Mouse (Mus musculus): ENCODE results near the gene Olfr1175-ps. TPM values are rescaled to one million over a fixed set of nuclear protein-coding genes. Genes with fewer than 3 reads are reported as not detected.

The Olfr1175-ps gene
- polyA plus RNA-seq (2014; fragmentation: Illumina TruSeq; extraction: RNeasy Lipid Tissue Mini Kit (QIAGEN cat#74804)) = not detected

DNA sequence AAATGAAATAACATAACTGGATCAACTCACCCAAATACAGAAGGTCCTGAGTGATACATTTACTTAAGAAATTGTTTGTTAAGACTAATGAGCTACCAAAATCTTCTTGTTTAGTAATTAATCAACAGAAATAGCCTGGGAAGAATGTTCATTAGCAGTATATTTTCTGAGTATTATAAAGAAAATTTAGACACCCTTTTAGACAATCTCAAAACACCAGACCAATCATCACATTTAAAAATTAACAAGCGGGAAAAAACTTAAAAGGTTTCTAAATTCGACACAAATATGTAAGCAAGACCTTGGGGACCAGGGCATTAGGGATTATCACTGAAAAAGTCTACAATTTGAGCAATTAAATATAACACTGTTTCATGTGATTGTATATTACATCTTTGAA lies at the start of gene Olfr1175-ps:
Olfr1175-ps (minus strand) TSS at position 101 of the 400 bp plus-strand sequence.

DNA sequence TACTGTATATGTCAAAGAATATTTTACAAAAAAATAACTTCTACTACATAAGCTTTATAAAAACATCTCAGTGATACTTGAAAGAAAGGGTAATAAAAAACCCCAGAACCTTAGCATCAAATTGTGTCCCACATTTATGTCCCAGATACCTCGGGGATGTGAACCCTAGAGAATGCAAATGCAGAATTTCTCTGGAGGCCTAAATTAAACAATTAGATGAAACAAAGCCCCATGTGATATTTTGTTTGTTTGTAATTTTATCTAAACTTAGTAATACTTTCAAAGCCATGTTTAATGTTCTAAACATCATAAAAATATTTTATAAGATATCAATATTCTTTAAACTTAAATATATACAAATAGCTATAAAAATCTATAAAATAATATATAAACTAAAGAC lies 19.4 kb upstream of the Olfr1175-ps start, which contains the start of gene Olfr1177-ps:
Olfr1177-ps (minus strand) TSS at position 101 of the 400 bp plus-strand sequence.

DNA sequence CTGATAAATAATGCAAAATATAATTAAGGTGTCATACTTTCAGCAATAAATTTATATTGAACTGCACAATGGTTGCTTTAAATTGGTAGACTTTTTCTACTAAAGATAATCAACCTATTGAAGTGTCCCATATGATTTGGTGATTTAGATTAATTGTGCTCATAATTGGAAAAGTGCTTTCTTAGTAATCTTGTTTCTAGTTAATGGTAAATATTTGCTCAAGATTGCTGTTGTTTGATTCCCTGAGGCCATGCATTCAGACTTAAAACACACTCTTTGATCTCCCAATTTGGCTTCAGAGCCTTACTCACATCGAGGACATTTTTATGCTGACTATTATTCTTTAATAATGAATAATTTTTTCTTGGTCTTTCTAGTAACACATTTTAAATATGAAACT lies 9.4 kb upstream of the Olfr1175-ps start, which contains the start of gene Olfr1176:
Olfr1176 (plus strand) TSS at position 301 of the 400 bp plus-strand sequence.

DNA sequence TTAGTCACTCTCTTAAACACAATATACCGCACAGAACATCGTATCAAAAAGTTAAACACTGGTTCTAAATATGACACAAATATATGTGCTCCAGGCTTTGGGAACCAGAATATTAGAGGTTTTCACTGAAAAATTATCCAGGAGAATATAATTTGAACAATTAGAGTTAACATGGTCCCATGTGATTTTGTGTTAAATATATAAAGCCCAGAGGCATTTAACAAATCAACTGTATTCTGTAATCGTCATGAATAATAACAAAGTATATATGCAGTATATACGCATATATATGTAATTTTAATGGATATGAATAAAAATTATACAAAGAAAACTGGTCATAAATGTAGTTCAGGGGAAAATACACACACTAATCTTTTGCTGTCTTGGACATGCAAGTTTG lies 12.0 kb downstream of the Olfr1175-ps start, which contains the start of gene Olfr1174-ps:
Olfr1174-ps (minus strand) TSS at position 101 of the 400 bp plus-strand sequence.

DNA sequence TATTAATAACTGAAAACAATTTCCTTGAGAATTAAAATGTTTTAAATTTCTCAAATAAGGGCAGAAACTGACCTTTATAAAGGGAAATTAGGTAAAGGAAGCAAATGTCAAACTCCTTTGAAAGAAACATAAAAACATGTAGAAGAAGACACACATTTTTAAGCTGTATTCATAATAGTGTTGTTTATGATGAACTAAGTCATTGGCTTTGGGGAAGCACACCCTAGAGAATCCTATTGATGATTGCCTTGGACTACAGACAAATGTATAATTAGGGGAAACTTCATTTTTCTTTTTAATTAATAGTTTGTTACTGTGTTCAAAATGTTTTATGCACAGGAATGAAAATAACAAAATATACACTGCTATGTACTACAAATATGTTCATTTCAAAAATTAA lies 47.2 kb downstream of the Olfr1175-ps start, which contains the start of gene Olfr1173:
Olfr1173 (minus strand) TSS at position 101 of the 400 bp plus-strand sequence.

Other genes starting within 250 kb of the Olfr1175-ps start
- gene Olfr1164, start 233.2 kb downstream of the Olfr1175-ps start, polyA plus RNA-seq (2014; fragmentation: Illumina TruSeq; extraction: RNeasy Lipid Tissue Mini Kit (QIAGEN cat#74804)) = not detected
- gene Olfr1166, start 198.9 kb downstream of the Olfr1175-ps start, polyA plus RNA-seq (2014; fragmentation: Illumina TruSeq; extraction: RNeasy Lipid Tissue Mini Kit (QIAGEN cat#74804)) = not detected
- gene Olfr1167, start 172.0 kb downstream of the Olfr1175-ps start, polyA plus RNA-seq (2014; fragmentation: Illumina TruSeq; extraction: RNeasy Lipid Tissue Mini Kit (QIAGEN cat#74804)) = not detected
- gene Olfr1168, start 145.3 kb downstream of the Olfr1175-ps start, polyA plus RNA-seq (2014; fragmentation: Illumina TruSeq; extraction: RNeasy Lipid Tissue Mini Kit (QIAGEN cat#74804)) = not detected
- not detected for gene Olfr1170, start 98.9 kb downstream of the Olfr1175-ps start, polyA plus RNA-seq (2014; fragmentation: Illumina TruSeq; extraction: RNeasy Lipid Tissue Mini Kit (QIAGEN cat#74804))
- gene Olfr1173, start 47.3 kb downstream of the Olfr1175-ps start, polyA plus RNA-seq (2014; fragmentation: Illumina TruSeq; extraction: RNeasy Lipid Tissue Mini Kit (QIAGEN cat#74804)) = 0.20 TPM
- gene Olfr1174-ps, start 12.1 kb downstream of the Olfr1175-ps start, polyA plus RNA-seq (2014; fragmentation: Illumina TruSeq; extraction: RNeasy Lipid Tissue Mini Kit (QIAGEN cat#74804)) = not detected
- not detected for gene Olfr1176, start 9.5 kb upstream of the Olfr1175-ps start, polyA plus RNA-seq (2014; fragmentation: Illumina TruSeq; extraction: RNeasy Lipid Tissue Mini Kit (QIAGEN cat#74804))
- not detected for gene Olfr1177-ps, start 19.3 kb upstream of the Olfr1175-ps start, polyA plus RNA-seq (2014; fragmentation: Illumina TruSeq; extraction: RNeasy Lipid Tissue Mini Kit (QIAGEN cat#74804))
- not detected for gene Olfr1178, start 59.8 kb upstream of the Olfr1175-ps start, polyA plus RNA-seq (2014; fragmentation: Illumina TruSeq; extraction: RNeasy Lipid Tissue Mini Kit (QIAGEN cat#74804))
- not detected for gene Olfr1179, start 79.2 kb upstream of the Olfr1175-ps start, polyA plus RNA-seq (2014; fragmentation: Illumina TruSeq; extraction: RNeasy Lipid Tissue Mini Kit (QIAGEN cat#74804))
- not detected for gene Olfr1180, start 91.9 kb upstream of the Olfr1175-ps start, polyA plus RNA-seq (2014; fragmentation: Illumina TruSeq; extraction: RNeasy Lipid Tissue Mini Kit (QIAGEN cat#74804))
- not detected for gene Olfr1181, start 99.0 kb upstream of the Olfr1175-ps start, polyA plus RNA-seq (2014; fragmentation: Illumina TruSeq; extraction: RNeasy Lipid Tissue Mini Kit (QIAGEN cat#74804))
- gene Gm13757, start 121.9 kb upstream of the Olfr1175-ps start, polyA plus RNA-seq (2014; fragmentation: Illumina TruSeq; extraction: RNeasy Lipid Tissue Mini Kit (QIAGEN cat#74804)) = not detected
- gene Olfr1183, start 127.7 kb upstream of the Olfr1175-ps start, polyA plus RNA-seq (2014; fragmentation: Illumina TruSeq; extraction: RNeasy Lipid Tissue Mini Kit (QIAGEN cat#74804)) = not detected
- not detected for gene Olfr1184, start 156.4 kb upstream of the Olfr1175-ps start, polyA plus RNA-seq (2014; fragmentation: Illumina TruSeq; extraction: RNeasy Lipid Tissue Mini Kit (QIAGEN cat#74804))
- gene Olfr1185-ps1, start 166.1 kb upstream of the Olfr1175-ps start, polyA plus RNA-seq (2014; fragmentation: Illumina TruSeq; extraction: RNeasy Lipid Tissue Mini Kit (QIAGEN cat#74804)) = not detected
- gene Olfr1186, start 191.3 kb upstream of the Olfr1175-ps start, polyA plus RNA-seq (2014; fragmentation: Illumina TruSeq; extraction: RNeasy Lipid Tissue Mini Kit (QIAGEN cat#74804)) = not detected
- not detected for gene Olfr1188, start 229.7 kb upstream of the Olfr1175-ps start, polyA plus RNA-seq (2014; fragmentation: Illumina TruSeq; extraction: RNeasy Lipid Tissue Mini Kit (QIAGEN cat#74804))